Mouse (Mus musculus) bone marrow macrophage, adult 2 months (primary cell): ENCODE results near the gene Fkbp1a.

ENCODE experiments used
- CTCF ChIP-seq: IDR thresholded peaks from 2 replicates; pipeline ENCODE4 v1.5.1; 2012; ENCODE audit warnings: low read depth, mild to moderate bottlenecking, low read length, moderate library complexity
- POLR2A ChIP-seq: IDR thresholded peaks from 2 replicates; pipeline ENCODE4 v1.6.1; 2012; ENCODE audit warnings: mild to moderate bottlenecking, low read depth, low read length, borderline replicate concordance

DNA sequence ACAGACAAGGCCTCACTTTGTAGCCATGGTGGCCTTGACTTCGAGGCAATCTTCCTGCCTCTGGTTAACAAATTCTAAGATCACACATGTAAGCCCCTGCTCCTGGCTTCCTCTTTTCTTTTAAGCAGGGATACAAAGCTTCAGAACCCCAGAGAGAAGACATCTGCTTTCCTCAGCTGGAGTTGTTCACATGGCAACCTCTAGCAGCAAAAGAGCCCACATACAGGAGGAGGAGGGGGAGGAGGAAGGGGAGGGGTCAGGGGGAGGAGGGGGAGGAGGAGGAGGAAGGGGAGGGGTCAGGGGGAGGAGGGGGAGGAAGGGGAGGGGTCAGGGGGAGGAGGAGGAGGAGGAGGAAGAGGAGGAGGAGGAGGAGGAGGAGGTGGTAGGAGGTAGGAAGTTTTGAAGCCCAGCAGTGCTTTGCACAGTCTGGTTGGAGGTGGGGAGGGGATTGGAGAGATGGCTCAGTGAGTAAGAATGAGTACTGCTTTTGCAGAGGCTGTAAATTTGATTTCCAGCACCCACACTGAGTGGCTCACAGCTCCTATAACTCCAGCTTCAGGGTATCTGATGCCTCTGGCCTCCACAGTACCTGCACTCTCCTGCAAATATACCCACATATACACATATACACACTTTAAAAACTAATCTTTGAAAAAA lies 6.2 kb upstream of the Fkbp1a start:
- TF ChIP-seq CTCF (no peak), POLR2A (no peak)
